Mouse (Mus musculus) neural tube, embryonic 15.5 days (tissue): ENCODE results near the gene Flywch2. TPM values are rescaled to one million over a fixed set of nuclear protein-coding genes. Genes with fewer than 3 reads are reported as not detected.
A peak's percentile ranks its signal among the peaks of the same experiment; 100 is the strongest.
"Not testable (repeated sequence)": the region's sequence is repeated elsewhere in the genome, so short reads cannot be mapped to it uniquely, and the experiment has no call there.

Experiments
- ATAC-seq: fragments of 200-750 bp; cut with Nextera tagmentation; 2 replicates; pipeline ENCODE4 v1.8.0; 2017; ENCODE audit warnings: mild to moderate bottlenecking, moderate TSS enrichment, moderate library complexity; ENCODE audit not compliant: low FRiP score
- H3K27ac ChIP-seq: fragments of 300-500 bp; sonication (generic); replicated peaks from 2 replicates; pipeline ENCODE4 v1.5.1; 2015; ENCODE audit warnings: mild to moderate bottlenecking, inconsistent platforms
- H3K27me3 ChIP-seq: fragments of 300-500 bp; sonication (generic); replicated peaks from 2 replicates; pipeline ENCODE4 v1.6.1; 2015; ENCODE audit warnings: inconsistent platforms
- H3K36me3 ChIP-seq: fragments of 300-500 bp; sonication (generic); 2 replicates; pipeline ENCODE4 v1.6.1; 2015; ENCODE audit warnings: inconsistent platforms
- H3K4me1 ChIP-seq: fragments of 300-500 bp; sonication (generic); 2 replicates; pipeline ENCODE4 v1.6.1; 2015; ENCODE audit warnings: inconsistent platforms
- H3K4me2 ChIP-seq: fragments of 300-500 bp; sonication (generic); 2 replicates; pipeline ENCODE4 v1.6.1; 2015; ENCODE audit warnings: inconsistent platforms, mild to moderate bottlenecking, moderate library complexity
- H3K4me3 ChIP-seq: fragments of 300-500 bp; sonication (generic); replicated peaks from 2 replicates; pipeline ENCODE4 v1.5.1; 2015; ENCODE audit warnings: mild to moderate bottlenecking, inconsistent platforms
- H3K9ac ChIP-seq: fragments of 300-500 bp; sonication (generic); replicated peaks from 2 replicates; pipeline ENCODE4 v1.6.1; 2015; ENCODE audit warnings: mild to moderate bottlenecking, inconsistent platforms
- H3K9me3 ChIP-seq: fragments of 300-500 bp; sonication (generic); replicated peaks from 2 replicates; pipeline ENCODE4 v1.6.1; 2016; ENCODE audit warnings: inconsistent platforms
- WGBS: fragments of 180-500 bp; shearing (Covaris S2); methylation state at CpG from one replicate; pipeline ENCODE4 v1.1.7; 2015; ENCODE audit warnings: mixed read lengths; 5-methylcytosine and 5-hydroxymethylcytosine counted together
- polyA plus RNA-seq: library from polyadenylated mRNA; unstranded; fragments of >200 nt; fragmentation: Nextera tagmentation; extraction: Ambion mirVana; gene quantifications from 2 replicates; pipeline ENCODE4 v1.2.1, GENCODE M21; 2015

The Flywch2 gene
- polyA plus RNA-seq, 1 experiment from 2014 or later = 94.6 TPM

GRCm38 (mm10) chr17:23789749-23790268 is 3.9 kb upstream of the Flywch2 start:
- Histone ChIP-seq H3K4me2 (peak overlapping the region; percentile 71), H3K9ac (peak overlapping the region; percentile 77), H3K27me3 (no peaks in the 10 kb centered on the region), H3K9me3 (no peaks in the 10 kb centered on the region), H3K4me3 (peak overlapping the region; percentile 45), H3K4me1 (peaks cover 49% of the 10 kb centered on the region), H3K27ac (peak overlapping the region; percentile 91), H3K36me3 (peaks cover 2% of the 10 kb centered on the region; the same call in 1 of the 2 replicates)
- 18% methylated on average over 8 of the region's 8 CpGs for WGBS
- no peak for ATAC-seq

GRCm38 (mm10) chr17:23788973-23789372 is 3.1 kb upstream of the Flywch2 start:
- Histone ChIP-seq H3K27ac (no peak overlapping the region), H3K9ac (no peak overlapping the region), H3K4me2 (no peak overlapping the region), H3K27me3 (no peaks in the 10 kb centered on the region), H3K36me3 (peaks cover 2% of the 10 kb centered on the region; the same call in 1 of the 2 replicates), H3K9me3 (no peaks in the 10 kb centered on the region), H3K4me3 (no peak overlapping the region), H3K4me1 (peaks cover 53% of the 10 kb centered on the region)
- WGBS = 95% methylated on average over 4 of the region's 4 CpGs
- ATAC-seq = no peak

DNA sequence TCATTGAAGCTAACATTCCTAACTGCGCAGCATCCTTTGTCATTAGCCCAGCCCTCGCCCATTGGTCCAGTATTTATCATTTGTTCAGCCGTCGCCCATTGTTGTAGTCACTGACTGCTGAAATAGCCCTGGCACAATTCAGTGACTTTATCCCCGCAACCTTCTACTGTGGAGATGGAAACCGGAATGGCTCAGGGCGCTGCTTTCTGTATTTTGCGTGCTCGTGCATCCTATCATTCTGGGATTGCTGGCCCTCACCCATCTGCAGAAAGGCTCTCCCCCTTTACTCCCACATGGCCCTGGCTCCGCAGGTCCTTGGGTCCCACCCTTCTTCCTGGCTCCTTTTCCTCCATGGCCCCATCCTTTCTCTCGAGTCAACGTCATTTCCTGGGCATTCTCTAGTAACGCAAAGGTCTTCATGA is 640 bp upstream of the Flywch2 start:
- peak overlapping the region; percentile 75 for H3K4me2 ChIP-seq
- no peaks in the 10 kb centered on the region for H3K36me3 ChIP-seq
- ATAC-seq = peak; percentile 72
- H3K9me3 ChIP-seq = no peaks in the 10 kb centered on the region
- H3K27ac ChIP-seq = peak overlapping the region; percentile 95
- no peaks in the 10 kb centered on the region for H3K27me3 ChIP-seq
- peak overlapping the region; percentile 72 for H3K4me3 ChIP-seq
- WGBS = 7% methylated on average over 13 of the region's 13 CpGs
- H3K9ac ChIP-seq = peak overlapping the region; percentile 55
- peaks cover 40% of the 10 kb centered on the region for H3K4me1 ChIP-seq

DNA sequence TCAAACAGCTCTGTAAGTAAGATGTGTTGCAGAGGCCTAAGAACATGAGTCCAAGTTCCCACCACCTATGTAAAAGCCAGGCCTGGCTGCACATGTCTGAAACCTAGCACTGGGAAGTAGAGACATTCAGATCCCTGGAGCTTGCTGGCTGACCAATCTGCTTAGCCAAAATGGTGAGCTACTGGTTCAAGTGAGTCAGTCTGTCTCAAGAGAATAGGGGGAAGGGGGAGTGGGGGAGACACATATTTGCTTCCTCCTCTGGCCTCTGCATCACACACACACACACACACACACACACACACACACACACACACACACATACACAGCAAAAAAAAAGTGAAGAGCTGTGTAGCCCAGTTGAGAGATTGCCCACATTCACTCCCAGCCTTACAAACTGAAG is 2.5 kb downstream of the Flywch2 start:
- no peak overlapping the region for H3K4me2 ChIP-seq
- ATAC-seq = no peak
- no peak overlapping the region for H3K9ac ChIP-seq
- no peaks in the 10 kb centered on the region for H3K27me3 ChIP-seq
- no peak overlapping the region for H3K4me3 ChIP-seq
- H3K36me3 ChIP-seq = peaks cover 6% of the 10 kb centered on the region; the same call in 1 of the 2 replicates
- no peak overlapping the region for H3K27ac ChIP-seq
- H3K9me3 ChIP-seq = no peaks in the 10 kb centered on the region
- H3K4me1 ChIP-seq = peaks cover 18% of the 10 kb centered on the region

- Histone ChIP-seq H3K4me3 (no peak overlapping the region), H3K9ac (no peak overlapping the region), H3K27me3 (no peaks in the 10 kb centered on the region), H3K4me2 (no peak overlapping the region), H3K9me3 (no peaks in the 10 kb centered on the region), H3K36me3 (peaks cover 6% of the 10 kb centered on the region; the same call in 1 of the 2 replicates), H3K27ac (no peak overlapping the region), H3K4me1 (peaks cover 5% of the 10 kb centered on the region; the same call in 1 of the 2 replicates)
- 72% methylated on average over 2 of the region's 2 CpGs for WGBS
- no peak for ATAC-seq
These were observed 7.4 kb downstream of the Flywch2 start for GRCm38 (mm10) chr17:23778447-23778846.

DNA sequence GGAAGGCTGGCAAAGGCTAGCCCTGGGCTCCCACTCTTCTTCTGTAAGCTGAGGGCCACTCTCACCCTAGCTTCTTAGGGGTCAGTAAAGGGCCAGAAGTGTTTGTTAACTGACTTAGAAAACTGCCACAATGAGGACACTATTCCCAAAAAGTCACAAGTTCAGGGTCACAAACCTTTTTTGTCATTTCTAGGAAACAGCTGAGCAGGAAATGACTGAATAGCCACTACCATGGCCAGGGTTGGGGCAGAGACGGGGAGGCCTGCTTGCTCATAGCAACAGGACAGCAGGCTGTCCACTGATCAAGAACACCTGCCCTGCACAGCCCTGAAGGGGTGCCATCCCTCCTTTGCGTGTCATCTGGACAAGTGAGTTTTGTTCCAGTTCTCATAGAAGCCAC is 8.7 kb downstream of the Flywch2 start:
- H3K9ac ChIP-seq = no peak overlapping the region
- WGBS = 85% methylated on average over 2 of the region's 2 CpGs
- no peak overlapping the region for H3K4me3 ChIP-seq
- no peak overlapping the region for H3K4me2 ChIP-seq
- no peaks in the 10 kb centered on the region for H3K27me3 ChIP-seq
- no peaks in the 10 kb centered on the region for H3K9me3 ChIP-seq
- ATAC-seq = no peak
- peaks cover 6% of the 10 kb centered on the region; the same call in 1 of the 2 replicates for H3K36me3 ChIP-seq
- peaks cover 13% of the 10 kb centered on the region for H3K4me1 ChIP-seq
- no peak overlapping the region for H3K27ac ChIP-seq

DNA sequence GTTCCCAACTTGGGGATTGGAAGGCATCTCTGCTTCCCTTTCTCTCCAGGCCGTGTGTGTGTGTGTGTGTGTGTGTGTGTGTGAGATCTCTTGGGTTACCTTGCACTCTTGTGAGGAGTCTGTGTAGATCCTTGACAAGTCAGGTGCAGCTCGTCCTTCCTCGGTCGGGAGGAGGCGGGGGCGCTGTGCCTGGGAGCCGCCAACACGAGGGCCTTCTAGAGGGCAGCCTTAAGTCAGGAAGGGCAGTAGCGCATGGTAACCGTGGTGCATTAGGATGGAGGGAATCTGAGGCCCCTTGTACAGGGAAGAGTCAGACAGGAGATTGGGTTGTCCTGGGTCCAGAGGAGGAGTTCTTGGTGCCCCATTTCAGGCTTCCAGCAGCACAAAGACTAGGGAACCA is 9.7 kb downstream of the Flywch2 start:
- WGBS = 79% methylated on average over 10 of the region's 10 CpGs
- H3K4me2 ChIP-seq = no peak overlapping the region
- no peaks in the 10 kb centered on the region for H3K9me3 ChIP-seq
- H3K4me1 ChIP-seq = peaks cover 16% of the 10 kb centered on the region
- ATAC-seq = no peak
- no peak overlapping the region for H3K9ac ChIP-seq
- no peaks in the 10 kb centered on the region for H3K27me3 ChIP-seq
- H3K36me3 ChIP-seq = peaks cover 6% of the 10 kb centered on the region; the same call in 1 of the 2 replicates
- H3K4me3 ChIP-seq = no peak overlapping the region
- H3K27ac ChIP-seq = no peak overlapping the region

DNA sequence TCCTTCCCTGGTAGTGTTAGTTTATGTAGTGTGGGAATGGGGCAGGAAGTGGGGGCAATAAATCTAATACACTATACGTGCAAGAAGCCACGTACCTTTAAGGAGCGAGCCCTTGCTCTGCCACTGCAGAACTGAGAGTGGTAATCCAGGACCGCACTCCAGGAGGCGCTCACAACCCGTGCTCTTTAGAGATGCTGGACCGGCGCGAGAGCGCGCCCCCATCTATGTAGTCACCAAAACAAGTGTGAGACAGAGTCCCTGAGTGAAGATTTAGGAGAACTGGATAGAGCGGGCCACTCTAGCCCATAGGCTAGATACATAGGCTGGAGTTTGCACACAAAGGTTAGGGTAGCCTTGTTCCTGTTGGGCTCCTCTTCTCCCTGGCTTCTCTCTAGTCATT is 11.8 kb downstream of the Flywch2 start:
- H3K4me3 ChIP-seq = no peak overlapping the region
- peak overlapping the region; percentile 17; the same call in 1 of the 2 replicates for H3K4me2 ChIP-seq
- peaks cover 32% of the 10 kb centered on the region for H3K4me1 ChIP-seq
- H3K9me3 ChIP-seq = no peaks in the 10 kb centered on the region
- no peaks in the 10 kb centered on the region for H3K27me3 ChIP-seq
- no peak overlapping the region for H3K27ac ChIP-seq
- no peak overlapping the region for H3K9ac ChIP-seq
- WGBS = 3% methylated on average over 12 of the region's 12 CpGs
- H3K36me3 ChIP-seq = peaks cover 6% of the 10 kb centered on the region
- no peak for ATAC-seq

DNA sequence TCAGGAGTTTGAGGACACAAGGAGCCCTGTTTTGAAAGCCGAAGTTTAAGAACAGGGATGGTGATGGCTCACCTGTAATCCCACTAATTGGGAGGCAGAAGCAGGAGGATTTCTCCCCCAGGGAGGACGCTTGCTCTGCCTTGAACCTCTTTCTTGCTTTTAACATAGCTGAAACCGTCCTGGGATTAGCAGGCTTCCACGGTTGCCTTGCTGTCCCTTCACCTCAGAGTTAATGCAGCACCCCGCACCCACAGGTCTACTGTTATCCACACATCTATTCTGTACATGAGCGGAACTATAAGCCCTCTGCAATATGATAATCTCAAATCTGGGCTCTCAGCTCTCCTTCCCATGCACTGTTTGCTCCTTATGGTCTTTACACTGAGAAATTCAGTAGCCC is 12.2 kb downstream of the Flywch2 start:
- Histone ChIP-seq H3K9ac (no peak overlapping the region), H3K36me3 (peaks cover 5% of the 10 kb centered on the region; the same call in 1 of the 2 replicates), H3K4me1 (peaks cover 36% of the 10 kb centered on the region), H3K27ac (no peak overlapping the region), H3K9me3 (no peaks in the 10 kb centered on the region), H3K27me3 (no peaks in the 10 kb centered on the region), H3K4me3 (no peak overlapping the region), H3K4me2 (0 out of 2 replicates have a peak overlapping the region, but pooled peaks have one; percentile 17)
- ATAC-seq = no peak
- WGBS = 77% methylated on average over 6 of the region's 6 CpGs

- ATAC-seq = not testable (repeated sequence)
- WGBS = 88% methylated on average over 2 of the region's 2 CpGs
These were observed 13.7 kb downstream of the Flywch2 start for GRCm38 (mm10) chr17:23772219-23772556.

GRCm38 (mm10) chr17:23771284-23772218 is 14.3 kb downstream of the Flywch2 start, which contains the start of gene Flywch1:
Flywch1 (minus strand) TSS chr17:23771602.
- Histone ChIP-seq H3K4me1 (peaks cover 39% of the 10 kb centered on the region), H3K4me2 (peak within 1 kb of the TSS; percentile 61), H3K4me3 (peak within 1 kb of the TSS; percentile 93), H3K9ac (peak within 1 kb of the TSS; percentile 97), H3K27me3 (no peaks in the 10 kb centered on the region), H3K36me3 (peaks cover 8% of the 10 kb centered on the region; the same call in 1 of the 2 replicates), H3K27ac (peak within 1 kb of the TSS; percentile 94), H3K9me3 (no peaks in the 10 kb centered on the region)
- 3% methylated on average over 58 of the region's 58 CpGs for WGBS
- peak; percentile 97 for ATAC-seq

More at GRCm38 (mm10) chr17:23772219-23772556, 13.7 kb downstream of the Flywch2 start:
- not testable (repeated sequence) for H3K36me3 ChIP-seq, H3K27me3 ChIP-seq, H3K9me3 ChIP-seq
- H3K27ac ChIP-seq = peak overlapping the region; percentile 76
- peak overlapping the region; percentile 61 for H3K4me2 ChIP-seq
- peaks cover 39% of the 10 kb centered on the region for H3K4me1 ChIP-seq
- H3K9ac ChIP-seq = peak overlapping the region; percentile 43; the same call in 1 of the 2 replicates
- peak overlapping the region; percentile 93 for H3K4me3 ChIP-seq
